Mouse (Mus musculus) erythroid progenitor cell, adult 5-6 weeks (primary cell): ENCODE measurements at regions not wholly inside any gene's neighbourhood (a gene's known extent, or its start where the extent isn't known, plus 50 kb on each side); places are given as distances from the start of the nearest gene placed in this dataset.

Experiments
- ATAC-seq: replicated peaks from 2 replicates; pipeline ENCODE4 v1.8.0; 2016; ENCODE audit warnings: moderate number of reproducible peaks, mild to moderate bottlenecking, moderate TSS enrichment, inconsistent platforms; ENCODE audit not compliant: poor library complexity, low FRiP score, severe bottlenecking

DNA sequence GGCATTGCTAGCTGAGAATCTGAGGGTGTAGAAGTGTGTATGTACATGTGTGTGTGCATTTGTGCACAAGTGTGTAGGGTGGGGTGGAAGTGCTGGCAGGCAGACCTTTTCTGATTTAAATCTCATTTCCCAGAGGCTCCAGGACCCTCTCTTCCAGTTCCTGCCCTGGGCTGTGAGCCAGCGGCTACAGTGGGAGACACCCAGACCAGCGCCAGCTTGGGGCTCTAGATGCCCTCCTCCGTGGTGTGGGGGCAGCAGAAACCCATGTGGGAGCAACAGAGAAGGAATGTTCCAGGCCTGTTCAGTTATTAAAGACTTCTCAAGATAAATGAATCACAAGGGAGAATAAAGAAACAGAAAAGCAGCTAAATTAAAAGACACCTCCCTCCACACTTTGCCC lies 64.1 kb upstream of the Podxl start:
- ATAC-seq, result no peak

DNA sequence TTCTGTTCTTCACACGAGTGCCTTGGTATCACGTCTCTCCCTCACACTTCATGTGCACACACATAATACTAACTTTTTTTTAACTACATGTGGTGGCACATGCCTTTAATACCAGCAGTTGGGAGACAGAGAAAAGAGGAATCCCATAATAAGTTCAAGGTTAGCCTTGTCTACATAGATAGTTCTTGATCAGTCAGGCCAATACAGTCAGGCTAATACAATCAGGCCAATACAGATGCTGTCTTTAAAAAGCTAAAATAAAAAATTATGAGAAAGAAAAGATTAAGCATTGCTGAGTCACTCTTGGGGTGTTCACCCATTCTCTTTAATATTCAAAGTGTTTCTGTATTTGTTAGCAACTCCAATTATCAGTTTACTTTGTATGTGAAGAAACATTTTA lies 61.3 kb upstream of the Podxl start:
- no peak for ATAC-seq

DNA sequence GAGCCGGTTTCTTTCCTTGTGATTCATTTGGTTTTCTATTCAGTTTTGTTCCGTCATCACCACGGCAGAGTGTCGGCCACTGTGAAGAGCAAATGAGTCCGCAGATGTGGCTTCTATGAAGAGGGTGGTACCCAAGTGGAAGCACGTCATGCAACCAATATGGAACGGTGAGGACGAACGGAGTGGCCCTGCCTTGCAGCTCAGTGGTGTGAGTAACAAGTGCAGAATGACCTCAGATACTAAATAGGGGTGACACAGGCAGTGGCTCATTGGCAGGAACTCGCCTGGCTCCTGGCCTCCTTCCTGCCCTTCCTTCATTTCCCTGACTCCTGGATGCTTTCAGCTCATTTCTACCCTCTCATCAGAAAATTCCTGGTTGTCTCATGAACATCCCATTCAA lies 60.6 kb upstream of the Podxl start:
- ATAC-seq, result no peak

DNA sequence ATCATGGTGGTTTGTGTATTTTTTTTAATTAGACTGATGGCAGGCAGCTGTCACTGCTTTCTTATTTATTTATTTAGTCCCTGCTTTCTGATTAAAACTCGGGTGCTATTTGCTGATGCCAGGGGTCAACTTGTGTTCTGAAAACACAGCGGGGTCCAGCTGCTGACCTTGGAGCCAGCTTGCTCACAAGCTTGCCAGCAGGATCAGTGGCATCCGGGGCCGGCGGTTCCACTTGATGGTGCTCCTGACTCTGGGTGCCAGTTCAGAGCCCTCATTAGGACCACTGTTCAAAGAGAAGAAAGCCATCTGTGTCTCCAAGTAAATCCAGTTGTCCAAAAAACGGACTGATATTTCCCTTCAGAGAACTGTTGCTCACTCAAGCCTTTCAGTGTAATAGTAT lies 57.2 kb upstream of the Podxl start:
- no peak for ATAC-seq

DNA sequence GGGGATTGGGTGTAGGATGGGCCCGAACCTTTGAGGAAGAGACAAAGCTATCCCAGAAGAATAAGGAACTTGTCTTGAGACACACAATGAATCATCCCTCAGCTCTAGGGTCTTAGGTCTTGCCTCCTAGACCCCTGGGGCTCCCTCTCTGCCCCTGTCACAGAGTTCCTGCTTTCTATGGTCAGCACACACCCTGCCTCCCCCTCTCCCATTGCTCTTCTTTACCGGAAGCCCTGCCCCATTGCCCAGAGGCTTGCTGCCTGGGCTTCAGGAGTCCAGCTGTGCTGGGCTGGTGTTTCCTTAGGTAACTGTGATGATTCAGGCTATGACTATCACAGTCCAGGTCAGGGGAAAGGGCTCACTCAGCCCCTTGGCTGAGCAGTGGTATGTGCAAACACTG lies 55.1 kb upstream of the Podxl start:
- no peak for ATAC-seq

DNA sequence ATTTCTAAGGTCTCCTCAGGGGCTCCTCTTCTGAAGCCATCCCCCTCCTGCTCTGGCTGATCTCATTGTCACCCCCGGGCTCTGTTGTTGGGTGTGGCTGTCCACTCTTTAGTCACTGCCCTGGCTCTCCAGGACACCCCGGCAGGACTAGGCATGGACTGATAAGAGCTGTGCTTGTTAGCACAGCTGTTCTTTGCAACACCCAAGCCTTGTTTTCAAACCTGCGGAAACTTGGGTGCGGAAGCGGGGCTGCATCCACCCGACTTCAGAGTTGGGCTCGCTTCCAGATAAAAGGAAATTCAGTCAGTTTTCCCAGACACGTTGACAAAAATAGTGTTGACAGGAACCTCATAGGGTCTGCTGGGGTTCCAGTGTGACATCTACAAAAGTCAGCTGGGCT lies 53.6 kb upstream of the Podxl start:
- no peak for ATAC-seq

DNA sequence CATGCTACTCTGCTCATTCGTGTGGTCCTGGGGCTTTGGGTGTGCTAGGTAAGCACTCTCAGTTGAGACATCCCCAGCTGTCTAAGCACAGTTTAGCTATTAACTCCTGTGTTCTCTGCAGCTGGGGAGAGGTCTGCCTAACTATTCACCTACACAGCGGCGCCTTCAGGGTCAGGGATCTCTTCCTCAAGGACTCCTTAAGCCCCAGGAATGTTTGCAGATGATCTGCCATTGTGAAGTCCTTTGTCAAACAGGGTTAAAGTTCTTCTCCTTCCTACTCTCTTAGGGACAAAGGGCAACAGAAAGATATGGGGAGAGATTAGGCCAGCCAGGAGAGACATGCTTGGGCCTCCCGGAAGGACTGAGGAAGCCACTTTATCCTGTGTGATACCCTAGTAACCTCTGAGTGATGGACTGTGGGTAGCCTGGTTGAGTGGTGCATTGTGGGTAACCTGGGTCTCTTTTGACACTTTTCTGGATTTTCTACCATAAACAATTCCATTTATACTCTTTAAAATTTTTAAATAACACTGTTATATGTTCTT lies 51.7 kb upstream of the Podxl start:
- ATAC-seq, result no peak

DNA sequence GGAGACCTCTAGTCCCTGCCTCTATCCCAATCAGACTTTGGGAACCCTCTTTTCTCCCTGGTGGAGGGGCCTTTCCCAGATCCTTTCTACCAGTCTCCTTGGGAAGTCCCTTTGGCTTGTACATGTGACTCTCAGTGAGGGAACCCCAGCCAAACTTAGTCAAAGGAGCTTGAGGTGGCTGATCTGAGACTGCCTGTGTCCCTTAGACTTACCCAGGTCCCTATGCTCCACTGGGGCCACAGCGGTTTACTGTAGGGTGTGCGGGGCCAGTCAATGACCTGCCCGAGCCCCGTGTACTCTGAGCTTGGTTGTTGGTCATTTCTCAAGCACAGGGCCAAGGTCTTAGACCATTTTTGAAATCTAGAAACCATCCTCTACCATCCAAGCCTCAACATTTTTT lies 50.8 kb upstream of the Podxl start:
- 0 out of 2 replicates have a peak, but pooled peaks have one; percentile 31 for ATAC-seq

DNA sequence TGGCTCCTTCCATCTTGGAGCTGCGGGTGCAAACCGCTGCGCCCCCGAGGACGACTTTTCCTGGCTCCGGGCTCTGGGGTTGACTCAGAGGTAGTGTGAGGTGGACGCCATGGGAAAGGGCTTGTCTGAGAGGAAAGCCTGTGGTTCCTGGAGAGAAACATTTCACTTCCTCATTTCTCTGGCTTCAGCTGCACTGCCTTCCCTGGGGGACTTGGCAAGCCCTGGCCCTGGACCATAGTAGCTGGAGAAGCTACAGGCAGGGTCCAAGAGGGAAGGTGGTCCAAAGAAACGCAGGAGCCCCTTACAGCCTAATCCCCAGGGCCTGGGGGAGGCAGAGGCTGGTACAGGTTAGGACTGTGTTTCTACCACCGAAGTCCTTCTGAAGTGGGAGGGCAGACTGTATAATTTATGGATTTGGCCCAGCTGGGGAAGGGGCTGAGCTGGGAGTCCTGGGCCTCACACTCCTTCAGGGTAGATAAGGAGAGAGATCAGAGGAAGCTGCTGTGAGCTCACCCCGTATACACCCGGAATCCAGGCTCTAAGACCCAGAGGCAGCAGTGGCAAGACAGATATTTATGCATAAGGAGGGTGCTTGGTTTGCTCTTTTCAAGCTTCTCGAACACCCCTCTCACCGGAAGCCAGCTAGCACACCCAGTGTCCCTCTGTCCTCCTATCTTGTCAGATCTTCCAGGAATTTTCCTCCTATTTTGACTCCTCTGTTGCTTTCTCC lies 50.0 kb upstream of the Podxl start:
- ATAC-seq, result 0 out of 2 replicates have a peak, but pooled peaks have one; percentile 12
